Mouse (Mus musculus): Measurements from ENCODE around the gene Srd5a1. TPM values are rescaled to one million over a fixed set of nuclear protein-coding genes. Genes with fewer than 3 reads are reported as not detected.

Gene Srd5a1
- polyA plus RNA-seq, 1 experiment from 2014 or later: 36.1 TPM

GRCm38 (mm10) chr13:69549980-69550379 is 61.3 kb downstream of the Srd5a1 start:
- no peaks in the 10 kb centered on the region for H3K36me3 ChIP-seq
- ATAC-seq (ENCODE audit: low FRiP score, low read depth): no peak
- H3K4me1 ChIP-seq: no peaks in the 10 kb centered on the region
- no peak overlapping the region for H3K9ac ChIP-seq
- H3K27ac ChIP-seq: no peak overlapping the region
- no peak overlapping the region for H3K4me2 ChIP-seq (replicated peaks)
- H3K9me3 ChIP-seq: no peaks in the 10 kb centered on the region
- 0 out of 2 replicates have a peak, but pooled peaks cover 4% of the 10 kb centered on the region for H3K27me3 ChIP-seq
- 36% methylated on average over 8 of the region's 8 CpGs for WGBS
- no peak overlapping the region for H3K4me3 ChIP-seq

DNA sequence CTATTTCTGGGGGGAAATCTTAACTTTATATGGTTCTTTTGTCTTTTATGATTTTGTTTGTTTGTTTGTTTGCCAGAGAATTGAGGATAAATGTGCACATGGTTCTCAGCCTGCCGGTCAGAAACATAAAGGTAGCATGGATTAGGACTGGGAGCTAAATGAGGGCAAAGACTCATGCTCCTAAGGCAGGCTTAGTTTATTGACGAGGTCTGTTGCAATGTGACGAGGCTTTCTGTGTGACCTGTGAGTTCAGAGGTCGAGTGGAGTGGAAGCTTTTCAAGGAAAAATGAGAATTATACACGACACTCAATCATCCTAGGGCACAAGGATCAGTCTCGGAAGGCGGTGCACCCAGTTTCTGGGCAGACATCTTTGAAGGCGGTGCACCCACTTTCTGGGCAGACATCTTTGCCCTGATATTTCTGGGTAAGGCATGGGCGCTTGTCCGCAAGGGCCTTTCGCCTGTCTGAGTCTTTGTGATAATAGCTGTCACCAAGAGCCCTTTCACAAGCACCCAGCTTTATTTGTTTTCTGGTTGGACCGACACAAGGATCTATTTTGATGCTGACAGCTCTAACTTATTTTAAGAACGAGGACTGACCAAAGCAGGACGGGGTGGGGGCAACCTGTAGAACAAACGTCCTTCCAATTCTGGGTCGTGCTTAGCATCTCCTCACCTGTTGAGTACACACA is 63.6 kb downstream of the Srd5a1 start:
- Histone ChIP-seq H3K9me3 (no peaks in the 10 kb centered on the region), H3K36me3 (no peaks in the 10 kb centered on the region), H3K4me3 (no peak overlapping the region), H3K4me2 (replicated peaks) (no peak overlapping the region), H3K27me3 (0 out of 2 replicates have a peak, but pooled peaks cover 4% of the 10 kb centered on the region), H3K9ac (no peak overlapping the region), H3K4me1 (peaks cover 12% of the 10 kb centered on the region), H3K27ac (no peak overlapping the region)
- 70% methylated on average over 16 of the region's 16 CpGs for WGBS
- no peak for ATAC-seq (ENCODE audit: low FRiP score, low read depth)

GRCm38 (mm10) chr13:69545019-69545418 is 66.2 kb downstream of the Srd5a1 start:
- Histone ChIP-seq H3K4me1 (peaks cover 21% of the 10 kb centered on the region), H3K9ac (no peak overlapping the region), H3K4me3 (no peak overlapping the region), H3K27me3 (no peaks in the 10 kb centered on the region), H3K4me2 (replicated peaks) (no peak overlapping the region), H3K36me3 (no peaks in the 10 kb centered on the region), H3K9me3 (no peaks in the 10 kb centered on the region), H3K27ac (no peak overlapping the region)
- ATAC-seq (ENCODE audit: low FRiP score, low read depth): no peak
- WGBS: 32% methylated on average over 3 of the region's 3 CpGs

- Histone ChIP-seq H3K9ac (no peak overlapping the region; the same call in 1 of the 2 replicates), H3K36me3 (no peaks in the 10 kb centered on the region), H3K27ac (no peak overlapping the region), H3K9me3 (no peaks in the 10 kb centered on the region), H3K4me2 (replicated peaks) (peak overlapping the region; percentile 46), H3K27me3 (no peaks in the 10 kb centered on the region), H3K4me1 (peaks cover 31% of the 10 kb centered on the region), H3K4me3 (peak overlapping the region; percentile 8; the same call in 1 of the 2 replicates)
- 49% methylated on average over 12 of the region's 12 CpGs for WGBS
- no peak for ATAC-seq (ENCODE audit: low FRiP score, low read depth)
Measured at GRCm38 (mm10) chr13:69543595-69543994, 67.6 kb downstream of the Srd5a1 start.

- no peak overlapping the region for H3K9ac ChIP-seq
- WGBS: 43% methylated on average over 15 of the region's 17 CpGs
- no peaks in the 10 kb centered on the region for H3K9me3 ChIP-seq
- no peaks in the 10 kb centered on the region for H3K36me3 ChIP-seq
- H3K4me2 ChIP-seq (replicated peaks): 0 out of 2 replicates have a peak overlapping the region, but pooled peaks have one; percentile 46
- peaks cover 36% of the 10 kb centered on the region for H3K4me1 ChIP-seq
- no peak overlapping the region for H3K4me3 ChIP-seq
- no peak overlapping the region for H3K27ac ChIP-seq
- H3K27me3 ChIP-seq: no peaks in the 10 kb centered on the region
- ATAC-seq (ENCODE audit: low FRiP score, low read depth): 0 out of 2 replicates have a peak, but pooled peaks have one; percentile 26
Measured at GRCm38 (mm10) chr13:69542571-69543352, 68.5 kb downstream of the Srd5a1 start.

GRCm38 (mm10) chr13:69541776-69542175 is 69.5 kb downstream of the Srd5a1 start:
- no peak for ATAC-seq (ENCODE audit: low FRiP score, low read depth)
- Histone ChIP-seq H3K9me3 (no peaks in the 10 kb centered on the region), H3K4me2 (replicated peaks) (no peak overlapping the region), H3K4me3 (no peak overlapping the region), H3K9ac (no peak overlapping the region), H3K4me1 (peaks cover 36% of the 10 kb centered on the region), H3K27ac (no peak overlapping the region; the same call in 1 of the 2 replicates), H3K27me3 (no peaks in the 10 kb centered on the region), H3K36me3 (no peaks in the 10 kb centered on the region)
- 66% methylated on average over 10 of the region's 10 CpGs for WGBS

GRCm38 (mm10) chr13:69541209-69541608 is 70.0 kb downstream of the Srd5a1 start:
- 78% methylated on average over 6 of the region's 6 CpGs for WGBS
- H3K4me1 ChIP-seq: peaks cover 36% of the 10 kb centered on the region
- no peaks in the 10 kb centered on the region for H3K36me3 ChIP-seq
- H3K27ac ChIP-seq: no peak overlapping the region
- no peak for ATAC-seq (ENCODE audit: low FRiP score, low read depth)
- no peaks in the 10 kb centered on the region for H3K9me3 ChIP-seq
- no peak overlapping the region for H3K9ac ChIP-seq
- H3K4me3 ChIP-seq: no peak overlapping the region
- no peak overlapping the region for H3K4me2 ChIP-seq (replicated peaks)
- no peaks in the 10 kb centered on the region for H3K27me3 ChIP-seq

DNA sequence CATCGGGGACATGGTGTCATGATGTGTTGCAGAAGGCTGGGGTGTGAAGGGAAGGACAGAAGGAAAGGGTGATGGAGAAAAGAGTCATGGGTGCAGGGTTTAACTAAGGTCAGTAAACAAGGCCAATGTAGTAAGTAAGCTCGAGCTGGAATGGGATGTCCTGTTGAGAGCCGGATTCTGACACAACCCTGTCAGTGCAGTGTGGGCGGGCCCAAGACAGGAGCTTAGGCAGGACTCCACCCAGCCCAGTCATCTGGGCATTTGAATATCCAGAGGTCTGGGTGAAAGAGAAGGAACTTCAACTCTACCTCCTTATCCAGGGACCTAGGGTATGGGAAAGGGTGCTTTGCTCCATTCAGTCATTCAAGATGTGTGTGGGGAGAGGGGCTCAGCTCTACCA is 72.9 kb downstream of the Srd5a1 start:
- Histone ChIP-seq H3K27me3 (no peaks in the 10 kb centered on the region), H3K9ac (0 out of 2 replicates have a peak overlapping the region, but pooled peaks have one; percentile 13), H3K4me3 (no peak overlapping the region), H3K27ac (peak overlapping the region; percentile 28; the same call in 1 of the 2 replicates), H3K4me1 (peaks cover 41% of the 10 kb centered on the region), H3K4me2 (replicated peaks) (peak overlapping the region; percentile 7; the same call in 1 of the 2 replicates), H3K36me3 (no peaks in the 10 kb centered on the region), H3K9me3 (no peaks in the 10 kb centered on the region)
- no peak for ATAC-seq (ENCODE audit: low FRiP score, low read depth)
- 22% methylated on average over 4 of the region's 4 CpGs for WGBS

DNA sequence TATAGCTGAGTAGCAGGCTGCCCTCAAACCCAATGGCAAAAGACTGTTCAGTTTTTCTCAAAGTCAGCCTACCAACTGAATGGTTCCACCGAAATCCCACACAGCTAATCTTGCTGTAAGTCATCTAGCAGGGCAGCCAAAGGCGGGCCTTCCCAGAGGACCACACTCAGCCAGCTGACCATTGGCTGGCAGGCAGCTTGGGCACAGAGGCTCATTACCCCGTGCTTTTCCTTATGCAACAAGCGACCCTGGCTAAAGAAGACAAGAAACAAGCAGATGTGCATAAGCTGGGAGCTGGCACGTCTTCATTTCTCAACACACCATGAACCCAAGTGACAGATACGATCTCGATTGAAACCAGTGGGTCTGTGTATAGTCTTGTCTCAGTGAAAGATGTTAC is 73.9 kb downstream of the Srd5a1 start:
- 85% methylated on average over 7 of the region's 7 CpGs for WGBS
- ATAC-seq (ENCODE audit: low FRiP score, low read depth): no peak

DNA sequence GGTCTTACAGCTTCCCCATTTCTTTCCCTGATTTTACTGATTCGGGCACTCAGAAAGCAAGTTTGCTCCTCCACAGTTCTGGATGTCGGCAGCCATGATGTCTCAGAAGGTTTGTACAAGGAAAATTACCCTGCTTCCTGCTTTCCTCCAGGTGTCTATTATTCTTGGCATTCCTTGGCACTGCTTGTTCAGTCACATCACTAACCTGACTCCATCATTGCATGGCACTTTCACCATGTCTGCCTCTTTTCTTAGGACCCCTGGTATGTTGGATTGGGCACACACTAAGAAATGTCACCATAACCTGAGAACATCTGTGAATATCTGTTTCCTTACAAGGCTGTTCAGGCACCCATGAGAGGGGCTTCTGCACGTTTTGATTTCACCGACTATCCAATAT is 75.2 kb downstream of the Srd5a1 start:
- WGBS: 73% methylated on average over 4 of the region's 4 CpGs
- peak overlapping the region; percentile 85 for H3K4me2 ChIP-seq (replicated peaks)
- no peak overlapping the region for H3K9ac ChIP-seq
- H3K27ac ChIP-seq: no peak overlapping the region
- H3K4me3 ChIP-seq: peak overlapping the region; percentile 95
- no peak for ATAC-seq (ENCODE audit: low FRiP score, low read depth)
- H3K27me3 ChIP-seq: no peaks in the 10 kb centered on the region
- no peaks in the 10 kb centered on the region for H3K9me3 ChIP-seq
- H3K4me1 ChIP-seq: peaks cover 44% of the 10 kb centered on the region
- no peaks in the 10 kb centered on the region for H3K36me3 ChIP-seq

More for the DNA sequence above, 73.9 kb downstream of the Srd5a1 start:
- Histone ChIP-seq H3K9me3 (no peaks in the 10 kb centered on the region), H3K4me2 (replicated peaks) (no peak overlapping the region), H3K9ac (no peak overlapping the region), H3K36me3 (no peaks in the 10 kb centered on the region), H3K4me3 (no peak overlapping the region), H3K4me1 (peaks cover 36% of the 10 kb centered on the region), H3K27ac (no peak overlapping the region), H3K27me3 (no peaks in the 10 kb centered on the region)

DNA sequence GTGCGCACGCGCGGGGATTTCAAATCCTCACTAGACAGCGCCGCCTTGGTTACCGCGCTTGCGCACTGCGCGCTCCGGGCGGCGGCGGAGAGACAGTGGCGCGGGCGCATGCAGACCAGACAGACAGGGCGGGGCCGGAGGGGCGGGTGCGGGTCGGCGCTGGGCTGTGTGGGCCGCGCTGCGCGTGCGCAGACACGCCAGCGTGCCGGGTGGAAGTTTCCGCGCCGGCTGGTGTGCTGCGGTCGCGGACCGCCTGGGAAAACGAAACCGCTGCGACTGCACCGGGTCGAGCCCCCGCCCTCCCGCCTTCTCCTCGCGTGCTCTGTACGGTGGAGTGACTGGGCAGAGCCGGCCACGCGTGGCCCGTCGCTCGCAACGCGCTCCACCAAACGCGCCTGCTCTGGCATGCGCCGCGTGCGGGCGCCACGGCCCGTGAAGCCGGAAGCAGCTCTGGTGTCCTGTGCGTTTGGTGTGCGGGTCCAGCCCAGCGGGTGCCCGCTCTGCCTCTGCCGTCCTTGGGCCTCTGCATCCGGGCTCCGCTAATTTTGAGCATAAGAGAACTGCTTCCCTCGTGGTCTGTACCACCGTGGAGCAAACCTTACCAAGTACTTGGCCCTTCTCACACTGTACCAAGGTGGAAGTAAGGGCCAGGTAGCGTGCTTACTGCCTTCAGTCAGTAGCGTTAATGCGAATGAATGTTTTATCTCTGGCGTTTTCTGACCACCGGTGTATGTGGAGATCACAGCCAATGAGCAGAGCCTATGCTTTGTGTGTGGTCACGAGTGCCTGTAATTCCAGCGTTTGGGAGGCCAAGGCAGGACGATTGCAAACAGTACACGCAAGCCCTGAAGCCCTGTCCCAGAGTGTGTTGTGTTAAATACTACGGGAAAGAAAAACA is 76.3 kb downstream of the Srd5a1 start:
- H3K4me1 ChIP-seq: peaks cover 55% of the 10 kb centered on the region

More for the DNA sequence above, 76.3 kb downstream of the Srd5a1 start:
- no peaks in the 10 kb centered on the region for H3K9me3 ChIP-seq
- peak overlapping the region; percentile 92 for H3K9ac ChIP-seq
- peak; percentile 97 for ATAC-seq (ENCODE audit: low FRiP score, low read depth)
- peak overlapping the region; percentile 85 for H3K4me2 ChIP-seq (replicated peaks)
- WGBS: under 1% methylated on average over 71 of the region's 86 CpGs
- peak overlapping the region; percentile 95 for H3K27ac ChIP-seq
- peak overlapping the region; percentile 95 for H3K4me3 ChIP-seq
- no peaks in the 10 kb centered on the region for H3K27me3 ChIP-seq
- H3K36me3 ChIP-seq: peaks cover 8% of the 10 kb centered on the region
